Mouse (Mus musculus) right cerebral cortex, adult 18-20 months (tissue): ENCODE results near the gene Gpx4.
"Not testable (repeated sequence)": the region's sequence is repeated elsewhere in the genome, so short reads cannot be mapped to it uniquely, and the experiment has no call there.

Source experiments
- DNase-seq: peaks from one replicate; pipeline ENCODE4 v3.0.0; 2022; ENCODE audit warnings: mixed read lengths

Gene Gpx4

GRCm38 (mm10) chr10:80024229-80025043 lies 22.5 kb upstream of the Gpx4 start:
- DNase-seq, result no peak

- no peak for DNase-seq
Measured at GRCm38 (mm10) chr10:80025044-80025347, 22.0 kb upstream of the Gpx4 start.

- no peak for DNase-seq
Measured at GRCm38 (mm10) chr10:80025463-80025862, 21.5 kb upstream of the Gpx4 start.

DNA sequence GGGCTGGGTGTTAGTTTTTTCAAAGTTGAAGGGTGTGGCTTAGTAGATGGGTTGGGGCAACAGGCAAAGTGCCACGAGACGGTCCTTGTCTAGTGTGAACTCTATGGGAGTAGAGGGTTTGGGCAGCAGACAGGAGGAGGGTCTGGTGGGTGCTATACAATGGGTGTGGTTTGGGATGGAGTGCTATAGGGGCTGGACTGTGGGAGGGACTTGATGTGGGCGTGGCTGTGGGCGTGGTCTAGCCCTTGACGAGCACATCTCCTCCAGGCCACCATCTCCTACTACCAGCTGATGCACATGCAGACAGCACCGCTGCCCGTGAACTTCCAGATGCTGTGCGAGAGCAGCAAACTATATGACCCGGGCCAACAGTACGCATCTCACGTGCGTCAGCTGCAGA lies 21.1 kb upstream of the Gpx4 start:
- no peak for DNase-seq

- no peak for DNase-seq
Measured at GRCm38 (mm10) chr10:80027681-80028520, 19.1 kb upstream of the Gpx4 start.

DNA sequence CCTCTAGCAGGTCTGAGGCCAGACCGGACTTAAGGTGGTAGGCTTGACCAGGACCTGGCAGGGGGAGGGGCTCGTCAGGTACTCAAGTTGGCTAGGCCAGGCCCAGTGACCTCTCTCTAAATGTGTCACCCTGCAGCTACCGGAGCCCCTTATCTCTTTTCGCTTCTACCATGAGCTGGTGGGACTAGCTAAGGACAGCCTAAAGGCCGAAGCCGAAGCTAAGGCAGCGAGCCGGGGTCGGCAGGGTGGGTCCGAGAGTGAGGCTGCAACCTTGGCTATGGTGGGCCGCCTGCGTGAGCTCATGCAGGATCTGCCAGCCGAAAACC lies 18.5 kb upstream of the Gpx4 start:
- no peak for DNase-seq

DNA sequence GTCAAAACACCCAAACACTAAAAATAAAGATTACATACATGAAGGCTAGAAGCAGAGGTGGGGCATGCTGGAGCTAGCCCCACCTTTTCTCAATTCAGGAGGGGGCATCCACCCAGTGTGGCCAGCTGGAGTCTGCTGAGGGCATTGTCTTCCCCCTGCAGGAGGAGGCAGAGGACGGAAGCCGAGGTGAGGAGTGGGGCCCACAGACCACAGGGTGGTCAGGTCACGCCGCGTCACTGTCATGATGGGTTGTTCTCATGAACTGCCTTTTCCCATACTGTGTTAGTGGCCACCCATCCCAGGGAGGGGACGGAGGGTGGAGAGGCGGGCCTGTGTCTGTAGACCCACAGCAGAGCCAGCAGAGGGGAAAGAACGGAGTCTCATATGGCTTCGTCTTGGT lies 16.8 kb upstream of the Gpx4 start:
- no peak for DNase-seq

DNA sequence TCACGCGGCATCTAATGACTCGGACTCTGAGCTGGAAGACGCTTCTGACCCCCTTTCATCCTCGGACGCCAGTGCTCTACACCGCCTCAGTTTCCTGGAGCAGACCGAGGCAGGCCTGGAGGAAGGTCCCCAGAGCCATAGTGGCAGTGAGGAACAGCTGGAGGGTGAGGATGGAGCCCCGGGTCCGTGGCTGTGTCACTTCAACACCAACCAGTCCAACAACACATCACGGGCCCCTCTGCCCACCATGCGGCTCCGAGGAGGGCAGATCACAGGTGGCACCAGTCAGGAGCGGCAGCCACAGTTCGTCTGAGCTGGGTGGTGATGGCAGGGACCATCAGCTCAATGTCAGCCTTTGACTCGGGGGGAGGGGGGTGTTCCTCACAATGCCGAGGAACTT lies 16.2 kb upstream of the Gpx4 start:
- DNase-seq, result no peak

DNA sequence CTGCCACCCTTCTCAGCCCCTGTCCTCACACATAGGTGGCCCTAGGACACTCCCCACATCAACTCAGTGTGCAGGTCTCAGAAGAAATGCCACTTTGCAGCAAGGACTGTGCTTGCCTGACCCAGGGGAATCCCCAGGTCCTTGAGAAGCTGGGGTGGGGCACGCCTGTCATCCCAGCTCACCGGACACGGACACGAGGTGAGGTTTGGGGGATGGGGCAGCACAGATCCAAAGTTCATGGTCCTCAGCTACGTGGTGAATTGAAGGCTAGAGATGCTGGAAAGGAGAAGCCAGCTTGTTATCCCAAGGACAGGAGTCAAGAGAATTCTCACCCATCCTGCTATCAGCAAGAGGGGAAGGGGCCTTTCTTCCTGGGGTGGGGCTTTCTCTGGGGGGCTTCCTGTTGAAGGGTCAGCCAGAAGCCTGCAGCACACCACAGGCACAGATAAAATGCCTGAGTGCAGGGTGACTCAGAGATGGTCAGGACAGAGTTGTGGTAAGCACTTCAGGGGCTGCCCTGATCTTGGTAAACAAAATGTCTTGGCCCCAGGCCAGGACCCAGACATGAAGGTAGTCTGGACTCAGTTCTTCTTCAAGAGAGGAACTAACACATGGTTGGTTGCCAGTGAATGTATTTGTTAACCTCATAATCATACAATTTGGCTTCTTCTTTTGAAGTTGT lies 14.0 kb upstream of the Gpx4 start:
- DNase-seq, result no peak

GRCm38 (mm10) chr10:80033511-80034391 lies 13.2 kb upstream of the Gpx4 start:
- DNase-seq, result no peak

GRCm38 (mm10) chr10:80035148-80035547 lies 11.8 kb upstream of the Gpx4 start:
- DNase-seq, result no peak

DNA sequence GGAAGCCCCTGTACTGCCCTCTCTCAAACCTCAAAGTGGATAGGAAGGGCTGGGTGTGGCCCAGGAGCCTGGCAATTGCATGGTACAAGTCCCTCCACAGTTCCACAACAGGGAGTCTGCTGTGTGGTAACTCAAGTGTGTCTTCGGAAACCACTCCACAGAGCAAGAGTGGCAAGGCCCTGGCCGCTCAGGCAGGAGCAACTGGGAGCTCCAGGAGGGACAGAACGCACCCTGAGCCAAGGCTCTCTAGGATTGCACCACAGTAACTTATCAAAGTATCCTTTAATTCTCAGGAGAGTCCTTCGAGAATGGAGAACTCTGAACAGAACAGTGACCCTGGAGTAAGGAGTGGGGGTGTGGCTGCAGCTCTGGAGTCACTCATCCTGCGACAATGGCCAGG lies 11.3 kb upstream of the Gpx4 start:
- DNase-seq, result no peak

DNA sequence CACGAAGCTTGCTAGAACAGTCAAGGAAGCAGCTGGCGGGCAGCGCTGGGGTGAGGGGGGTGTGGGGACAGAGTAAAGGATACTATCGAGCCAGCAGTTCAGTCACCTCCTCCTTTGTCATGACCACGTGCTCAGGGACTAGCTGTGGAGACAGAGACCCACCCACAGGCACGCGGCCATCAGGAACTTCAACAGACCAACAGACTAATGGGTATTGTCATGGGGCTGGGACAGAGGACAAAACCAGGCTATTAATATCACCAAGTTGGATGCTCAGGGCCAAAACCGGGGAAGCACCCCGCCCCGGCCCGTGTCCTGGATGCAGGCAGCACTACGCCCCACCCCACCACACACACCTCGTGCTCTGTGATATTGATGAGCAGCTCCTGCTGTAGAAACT lies 10.1 kb upstream of the Gpx4 start:
- no peak for DNase-seq

- DNase-seq, result peak; percentile 98
Measured at GRCm38 (mm10) chr10:80039559-80039979, 7.4 kb upstream of the Gpx4 start, which contains the start of gene Polr2e. Gene Polr2e, minus strand, starts transcription at chr10:80039795.

- DNase-seq, result not testable (repeated sequence)
Measured at GRCm38 (mm10) chr10:80041409-80042060, 5.4 kb upstream of the Gpx4 start.

GRCm38 (mm10) chr10:80044087-80044486 lies 2.9 kb upstream of the Gpx4 start:
- DNase-seq, result no peak

- DNase-seq, result not testable (repeated sequence)
Measured at GRCm38 (mm10) chr10:80045364-80045763, 1.6 kb upstream of the Gpx4 start.

DNA sequence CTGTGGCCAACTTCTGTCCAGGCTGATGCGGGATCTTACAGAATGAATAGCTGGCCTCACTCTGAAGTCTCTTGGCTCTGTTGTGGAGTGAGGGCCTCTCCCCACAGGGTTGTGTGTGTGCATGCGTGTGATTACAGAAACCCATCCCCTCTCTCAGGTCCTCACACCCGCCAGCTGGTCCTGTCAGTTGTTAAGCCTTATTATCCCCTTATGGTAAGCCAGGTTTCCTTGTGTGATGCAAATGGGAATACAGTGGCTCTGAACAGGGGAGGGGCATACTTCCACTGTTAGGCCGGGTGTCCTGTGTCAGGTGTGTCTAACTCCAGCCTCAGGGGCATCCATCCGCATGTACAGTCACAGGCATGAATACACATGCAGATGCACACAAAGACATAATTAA lies 1.2 kb upstream of the Gpx4 start:
- DNase-seq, result no peak

DNA sequence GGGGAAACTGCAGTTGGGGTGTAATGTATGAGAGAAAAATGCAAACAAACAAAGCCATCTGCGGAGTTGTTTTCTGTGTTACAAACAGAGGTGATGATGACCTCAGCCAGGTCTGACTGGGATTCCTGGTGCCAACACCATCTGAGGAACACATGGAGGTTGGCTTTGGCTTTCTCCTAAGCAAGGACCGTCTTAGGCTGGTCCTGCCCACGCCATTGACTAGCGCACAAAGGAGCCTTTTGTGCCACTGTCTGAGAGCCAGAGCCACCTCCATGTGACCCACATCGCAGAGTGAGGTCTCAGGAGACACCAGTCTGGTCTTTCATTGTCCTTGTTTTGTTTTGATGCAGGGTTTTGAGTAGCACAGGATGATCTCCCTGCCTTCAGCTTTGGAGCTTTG lies 1.4 kb downstream of the Gpx4 start:
- peak; percentile 46 for DNase-seq

GRCm38 (mm10) chr10:80048834-80049233 lies 1.9 kb downstream of the Gpx4 start:
- DNase-seq, result no peak

- no peak for DNase-seq
Measured at GRCm38 (mm10) chr10:80050244-80050643, 3.3 kb downstream of the Gpx4 start.
